Mouse (Mus musculus) CH12.LX (cell line): ENCODE results near the gene Gck.

Source experiments
- CHD2 ChIP-seq: IDR thresholded peaks from 2 replicates; pipeline ENCODE4 v1.6.1; 2011; ENCODE audit warnings: low read length, improper control_type of control experiment
- EP300 ChIP-seq: IDR thresholded peaks from 2 replicates; pipeline ENCODE4 v1.6.1; 2011; ENCODE audit warnings: low read length, improper control_type of control experiment
- MAZ ChIP-seq: IDR thresholded peaks from 2 replicates; pipeline ENCODE4 v1.6.1; 2012; ENCODE audit warnings: low read depth, mild to moderate bottlenecking, inconsistent platforms, low read length, improper control_type of control experiment, moderate library complexity
- PAX5 ChIP-seq: IDR thresholded peaks from 2 replicates; pipeline ENCODE4 v1.6.1; 2012; ENCODE audit warnings: low read length, inconsistent platforms, mixed read lengths
- POLR2A ChIP-seq: IDR thresholded peaks from 2 replicates; pipeline ENCODE4 v1.6.1; 2011; ENCODE audit warnings: low read depth, mild to moderate bottlenecking, improper control_type of control experiment, low read length
- UBTF ChIP-seq: IDR thresholded peaks from 2 replicates; pipeline ENCODE4 v1.6.1; 2012; ENCODE audit warnings: low read depth, mild to moderate bottlenecking, inconsistent platforms, low read length, improper control_type of control experiment, moderate library complexity

DNA sequence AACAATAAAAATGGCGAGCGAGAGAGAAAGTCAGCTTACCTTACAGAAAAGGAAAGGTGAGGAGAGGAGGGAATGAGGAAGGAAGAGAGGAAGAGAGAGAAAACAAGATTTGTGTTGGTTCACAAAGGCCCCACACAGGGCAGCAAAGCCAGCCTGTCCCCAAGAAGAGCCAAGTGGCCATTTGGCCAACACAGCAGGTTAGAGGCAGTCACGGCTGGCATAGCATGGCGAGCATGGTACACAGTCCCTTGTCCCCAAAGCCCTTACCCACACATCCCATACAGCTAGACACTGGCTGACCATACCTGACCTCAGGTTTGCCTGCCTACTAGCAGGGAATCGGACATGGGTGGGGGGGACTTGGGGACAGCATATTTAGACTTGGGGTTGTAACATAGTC, 33.7 kb upstream of the Gck start:
- TF ChIP-seq PAX5 (no peak), UBTF (no peak), MAZ (no peak), EP300 (no peak), POLR2A (no peak), CHD2 (no peak)
